Mouse (Mus musculus) frontal cortex, adult 2 months (tissue): Measurements from ENCODE around the gene Eci1. TPM values are rescaled to one million over a fixed set of nuclear protein-coding genes. Genes with fewer than 3 reads are reported as not detected.

Experiments used
- polyA plus RNA-seq: library from polyadenylated mRNA; depleted of rRNA; stranded (reverse); fragments of >200 nt; gene quantifications from 2 replicates; pipeline ENCODE4 v1.2.3, GENCODE M21; 2012; rRNA removed

Eci1 gene
- polyA plus RNA-seq, 1 experiment, result 55.9 TPM

Other genes starting within 250 kb of the Eci1 start
- gene Tbc1d24, start 221.1 kb upstream of the Eci1 start, polyA plus RNA-seq, result 48.3 and 56.9 TPM in 2 replicates
- 7.4 and 9.1 TPM in 2 replicates for gene Ntn3, start 217.1 kb upstream of the Eci1 start, polyA plus RNA-seq
- gene Tedc2, start 205.8 kb upstream of the Eci1 start, polyA plus RNA-seq, result 18.6 and 19.1 TPM in 2 replicates
- gene Ccnf, start 175.2 kb upstream of the Eci1 start, polyA plus RNA-seq, result 3.3 and 4.4 TPM in 2 replicates
- gene Abca17, start 75.6 kb upstream of the Eci1 start, polyA plus RNA-seq, result 0.90 and 1.0 TPM in 2 replicates
- gene Abca3, start 74.7 kb upstream of the Eci1 start, polyA plus RNA-seq, result 44.7 and 47.6 TPM in 2 replicates
- 269 and 276 TPM in 2 replicates for gene Rnps1, start 12.1 kb upstream of the Eci1 start, polyA plus RNA-seq
- 18.3 and 22.9 TPM in 2 replicates for gene Dnase1l2, start 16.5 kb downstream of the Eci1 start, polyA plus RNA-seq
- 86.1 and 86.4 TPM in 2 replicates for gene E4f1, start 43.7 kb downstream of the Eci1 start, polyA plus RNA-seq
- 85.4 and 95.8 TPM in 2 replicates for gene Pgp, start 43.8 kb downstream of the Eci1 start, polyA plus RNA-seq
- 2.1 and 2.6 TPM in 2 replicates for gene Bricd5, start 47.2 kb downstream of the Eci1 start, polyA plus RNA-seq
- gene Mlst8, start 52.4 kb downstream of the Eci1 start, polyA plus RNA-seq, result 37.9 and 45.7 TPM in 2 replicates
- 116 and 124 TPM in 2 replicates for gene Caskin1, start 62.0 kb downstream of the Eci1 start, polyA plus RNA-seq
- 194 and 212 TPM in 2 replicates for gene Traf7, start 101.3 kb downstream of the Eci1 start, polyA plus RNA-seq
- gene Rab26, start 107.6 kb downstream of the Eci1 start, polyA plus RNA-seq, result 97.2 and 118 TPM in 2 replicates
- gene Pkd1, start 123.2 kb downstream of the Eci1 start, polyA plus RNA-seq, result 85.1 and 85.3 TPM in 2 replicates
- 175 and 194 TPM in 2 replicates for gene Tsc2, start 206.0 kb downstream of the Eci1 start, polyA plus RNA-seq
- 8.8 and 10.7 TPM in 2 replicates for gene Nthl1, start 206.0 kb downstream of the Eci1 start, polyA plus RNA-seq
- gene Slc9a3r2, start 223.7 kb downstream of the Eci1 start, polyA plus RNA-seq, result 80.5 and 83.9 TPM in 2 replicates
- gene Npw, start 231.8 kb downstream of the Eci1 start, polyA plus RNA-seq, result 0.65 TPM in 1 of 2 replicates, not detected in the other
- 53.8 and 59.4 TPM in 2 replicates for gene Zfp598, start 243.0 kb downstream of the Eci1 start, polyA plus RNA-seq